Mouse (Mus musculus) limb, embryonic 13.5 days (tissue): ENCODE results near the gene Pam16. TPM values are rescaled to one million over a fixed set of nuclear protein-coding genes. Genes with fewer than 3 reads are reported as not detected.

Source experiments
- ATAC-seq: fragments of 200-750 bp; cut with Nextera tagmentation; 2 replicates; pipeline ENCODE4 v1.8.0; 2017; ENCODE audit warnings: low read depth, moderate number of reproducible peaks, moderate TSS enrichment; ENCODE audit not compliant: low FRiP score
- H3K27ac ChIP-seq: fragments of 300-500 bp; sonication (generic); 2 replicates; pipeline ENCODE4 v1.5.1; 2015; ENCODE audit warnings: inconsistent platforms, mild to moderate bottlenecking, moderate library complexity
- H3K27me3 ChIP-seq: fragments of 300-500 bp; sonication (generic); 2 replicates; pipeline ENCODE4 v1.6.1; 2015; ENCODE audit warnings: mild to moderate bottlenecking, inconsistent platforms
- H3K36me3 ChIP-seq: fragments of 300-500 bp; sonication (generic); 2 replicates; pipeline ENCODE4 v1.6.1; 2015; ENCODE audit warnings: inconsistent platforms, mild to moderate bottlenecking, moderate library complexity
- H3K4me1 ChIP-seq: fragments of 300-500 bp; sonication (generic); 2 replicates; pipeline ENCODE4 v1.6.1; 2015; ENCODE audit warnings: inconsistent platforms
- H3K4me2 ChIP-seq: fragments of 300-500 bp; sonication (generic); replicated peaks from 2 replicates; pipeline ENCODE4 v1.6.1; 2015; ENCODE audit warnings: inconsistent platforms, mild to moderate bottlenecking, moderate library complexity
- H3K4me3 ChIP-seq: fragments of 300-500 bp; sonication (generic); 2 replicates; pipeline ENCODE4 v1.5.1; 2015; ENCODE audit warnings: moderate library complexity, mild to moderate bottlenecking, inconsistent platforms
- H3K9ac ChIP-seq: fragments of 300-500 bp; sonication (generic); 2 replicates; pipeline ENCODE4 v1.6.1; 2015; ENCODE audit warnings: mild to moderate bottlenecking, inconsistent platforms
- H3K9me3 ChIP-seq: fragments of 300-500 bp; sonication (generic); 2 replicates; pipeline ENCODE4 v1.6.1; 2016; ENCODE audit warnings: inconsistent platforms
- WGBS: fragments of 180-500 bp; shearing (Covaris S2); methylation state at CpG from one replicate; pipeline ENCODE4 v1.1.7; 2015; 5-methylcytosine and 5-hydroxymethylcytosine counted together
- polyA plus RNA-seq: library from polyadenylated mRNA; unstranded; fragments of >200 nt; fragmentation: Nextera tagmentation; extraction: Ambion mirVana; gene quantifications from 2 replicates; pipeline ENCODE4 v1.2.1, GENCODE M21; 2015

Gene Pam16
- polyA plus RNA-seq, 1 experiment from 2014 or later: 105 TPM

GRCm38 (mm10) chr16:4629950-4630349, 5.2 kb upstream of the Pam16 start:
- 19% methylated on average over 6 of the region's 6 CpGs for WGBS
- no peak for ATAC-seq
- H3K27ac ChIP-seq: no peak overlapping the region
- peaks cover 14% of the 10 kb centered on the region for H3K4me1 ChIP-seq
- H3K9me3 ChIP-seq: no peaks in the 10 kb centered on the region
- no peak overlapping the region for H3K9ac ChIP-seq
- peaks cover 33% of the 10 kb centered on the region for H3K36me3 ChIP-seq
- no peak overlapping the region for H3K4me2 ChIP-seq
- H3K4me3 ChIP-seq: no peak overlapping the region
- H3K27me3 ChIP-seq: no peaks in the 10 kb centered on the region

GRCm38 (mm10) chr16:4628898-4629419, 4.2 kb upstream of the Pam16 start:
- no peaks in the 10 kb centered on the region for H3K9me3 ChIP-seq
- WGBS: 91% methylated on average over 9 of the region's 9 CpGs
- H3K4me1 ChIP-seq: peaks cover 16% of the 10 kb centered on the region
- no peak overlapping the region for H3K9ac ChIP-seq
- no peak for ATAC-seq
- no peak overlapping the region for H3K4me3 ChIP-seq
- no peak overlapping the region for H3K27ac ChIP-seq
- H3K4me2 ChIP-seq: no peak overlapping the region
- H3K27me3 ChIP-seq: no peaks in the 10 kb centered on the region
- peaks cover 27% of the 10 kb centered on the region for H3K36me3 ChIP-seq

GRCm38 (mm10) chr16:4627105-4627504, 2.3 kb upstream of the Pam16 start:
- Histone ChIP-seq H3K9ac (no peak overlapping the region), H3K4me1 (peaks cover 27% of the 10 kb centered on the region), H3K4me2 (no peak overlapping the region), H3K4me3 (no peak overlapping the region), H3K36me3 (peaks cover 22% of the 10 kb centered on the region), H3K9me3 (no peaks in the 10 kb centered on the region), H3K27ac (no peak overlapping the region), H3K27me3 (no peaks in the 10 kb centered on the region)
- ATAC-seq: no peak
- 73% methylated on average over 6 of the region's 6 CpGs for WGBS

- Histone ChIP-seq H3K27me3 (no peaks in the 10 kb centered on the region), H3K9me3 (no peaks in the 10 kb centered on the region)
- 20% methylated on average over 9 of the region's 9 CpGs for WGBS
These were observed 714 bp downstream of the Pam16 start for GRCm38 (mm10) chr16:4624074-4624473.

GRCm38 (mm10) chr16:4616829-4617228, 8.0 kb downstream of the Pam16 start:
- Histone ChIP-seq H3K9ac (no peak overlapping the region), H3K4me2 (no peak overlapping the region), H3K27ac (no peak overlapping the region), H3K36me3 (peaks cover 85% of the 10 kb centered on the region), H3K27me3 (no peaks in the 10 kb centered on the region), H3K4me3 (no peak overlapping the region), H3K9me3 (no peaks in the 10 kb centered on the region), H3K4me1 (no peaks in the 10 kb centered on the region)
- ATAC-seq: no peak
- 79% methylated on average over 4 of the region's 4 CpGs for WGBS

More at GRCm38 (mm10) chr16:4624074-4624473, 714 bp downstream of the Pam16 start:
- ATAC-seq: no peak
- Histone ChIP-seq H3K9ac (peak overlapping the region; percentile 89), H3K4me1 (peaks cover 23% of the 10 kb centered on the region), H3K4me3 (peak overlapping the region; percentile 78), H3K27ac (peak overlapping the region; percentile 82), H3K4me2 (peak overlapping the region; percentile 85), H3K36me3 (peaks cover 32% of the 10 kb centered on the region)

GRCm38 (mm10) chr16:4615297-4615696, 9.5 kb downstream of the Pam16 start:
- Histone ChIP-seq H3K9ac (no peak overlapping the region), H3K27me3 (no peaks in the 10 kb centered on the region), H3K36me3 (peaks cover 94% of the 10 kb centered on the region), H3K4me2 (no peak overlapping the region), H3K4me1 (no peaks in the 10 kb centered on the region), H3K4me3 (no peak overlapping the region), H3K27ac (no peak overlapping the region), H3K9me3 (no peaks in the 10 kb centered on the region)
- ATAC-seq: no peak
- 79% methylated on average over 1 of the region's 1 CpGs for WGBS

GRCm38 (mm10) chr16:4614639-4615038, 10.1 kb downstream of the Pam16 start:
- WGBS: 93% methylated on average over 3 of the region's 3 CpGs
- Histone ChIP-seq H3K27ac (no peak overlapping the region), H3K36me3 (peaks cover 96% of the 10 kb centered on the region)

GRCm38 (mm10) chr16:4613736-4614135, 11.1 kb downstream of the Pam16 start:
- Histone ChIP-seq H3K4me1 (peaks cover under 1% of the 10 kb centered on the region; the same call in 1 of the 2 replicates), H3K9me3 (no peaks in the 10 kb centered on the region), H3K4me3 (no peak overlapping the region), H3K27ac (no peak overlapping the region), H3K27me3 (no peaks in the 10 kb centered on the region), H3K4me2 (no peak overlapping the region), H3K9ac (no peak overlapping the region), H3K36me3 (peaks cover 98% of the 10 kb centered on the region)
- 89% methylated on average over 9 of the region's 9 CpGs for WGBS
- ATAC-seq: no peak

More at GRCm38 (mm10) chr16:4614639-4615038, 10.1 kb downstream of the Pam16 start:
- Histone ChIP-seq H3K9me3 (no peaks in the 10 kb centered on the region), H3K4me1 (no peaks in the 10 kb centered on the region), H3K9ac (no peak overlapping the region), H3K4me2 (no peak overlapping the region), H3K4me3 (no peak overlapping the region), H3K27me3 (no peaks in the 10 kb centered on the region)
- ATAC-seq: no peak

- no peak overlapping the region for H3K4me3 ChIP-seq
- no peak for ATAC-seq
- no peaks in the 10 kb centered on the region for H3K9me3 ChIP-seq
- peaks cover 21% of the 10 kb centered on the region for H3K4me1 ChIP-seq
- H3K27ac ChIP-seq: no peak overlapping the region
- H3K4me2 ChIP-seq: no peak overlapping the region
- no peak overlapping the region for H3K9ac ChIP-seq
- WGBS: 95% methylated on average over 7 of the region's 7 CpGs
- H3K36me3 ChIP-seq: peaks cover 81% of the 10 kb centered on the region
- H3K27me3 ChIP-seq: no peaks in the 10 kb centered on the region
These were observed 13.1 kb downstream of the Pam16 start for GRCm38 (mm10) chr16:4611676-4612075.

- peaks cover 78% of the 10 kb centered on the region for H3K36me3 ChIP-seq
- 91% methylated on average over 5 of the region's 5 CpGs for WGBS
- no peak overlapping the region for H3K4me3 ChIP-seq
- no peak overlapping the region for H3K4me2 ChIP-seq
- H3K9me3 ChIP-seq: no peaks in the 10 kb centered on the region
- no peak overlapping the region for H3K27ac ChIP-seq
- ATAC-seq: no peak
- peaks cover 26% of the 10 kb centered on the region for H3K4me1 ChIP-seq
- H3K27me3 ChIP-seq: no peaks in the 10 kb centered on the region
- H3K9ac ChIP-seq: no peak overlapping the region
These were observed 13.6 kb downstream of the Pam16 start for GRCm38 (mm10) chr16:4611193-4611592.

- H3K4me3 ChIP-seq: no peak overlapping the region
- H3K4me2 ChIP-seq: no peak overlapping the region
- 77% methylated on average over 19 of the region's 19 CpGs for WGBS
- no peak for ATAC-seq
- peak overlapping the region; percentile 43 for H3K9ac ChIP-seq
- no peaks in the 10 kb centered on the region for H3K9me3 ChIP-seq
- no peak overlapping the region for H3K27ac ChIP-seq
- H3K4me1 ChIP-seq: peaks cover 52% of the 10 kb centered on the region
- no peaks in the 10 kb centered on the region for H3K27me3 ChIP-seq
- peaks cover 52% of the 10 kb centered on the region for H3K36me3 ChIP-seq
These were observed 16.2 kb downstream of the Pam16 start for GRCm38 (mm10) chr16:4608532-4609059.

- 0 out of 2 replicates have a peak overlapping the region, but pooled peaks have one; percentile 14 for H3K4me2 ChIP-seq
- peak; percentile 30 for ATAC-seq
- H3K9me3 ChIP-seq: no peaks in the 10 kb centered on the region
- peaks cover 45% of the 10 kb centered on the region for H3K36me3 ChIP-seq
- WGBS: 35% methylated on average over 9 of the region's 9 CpGs
- H3K4me1 ChIP-seq: peaks cover 58% of the 10 kb centered on the region
- no peak overlapping the region for H3K4me3 ChIP-seq
- H3K27ac ChIP-seq: peak overlapping the region; percentile 73
- peak overlapping the region; percentile 43 for H3K9ac ChIP-seq
- no peaks in the 10 kb centered on the region for H3K27me3 ChIP-seq
These were observed 16.8 kb downstream of the Pam16 start for GRCm38 (mm10) chr16:4607818-4608531.
